Mouse (Mus musculus): ENCODE results near the gene Zfp595. TPM values are rescaled to one million over a fixed set of nuclear protein-coding genes. Genes with fewer than 3 reads are reported as not detected.
"Not testable (repeated sequence)": the region's sequence is repeated elsewhere in the genome, so short reads cannot be mapped to it uniquely, and the experiment has no call there.

Zfp595 gene
- polyA plus RNA-seq, 1 experiment from 2014 or later: 1.4 TPM

- H3K27me3 ChIP-seq, H3K36me3 ChIP-seq, H3K9me3 ChIP-seq: not testable (repeated sequence)
- H3K27ac ChIP-seq: peak overlapping the region; percentile 58; the same call in 1 of the 2 replicates
- H3K4me1 ChIP-seq (replicated peaks): peaks cover 12% of the 10 kb centered on the region
- peak overlapping the region; percentile 78 for H3K4me2 ChIP-seq (replicated peaks)
- peak; percentile 73 for ATAC-seq
- peak overlapping the region; percentile 81 for H3K4me3 ChIP-seq (replicated peaks)
- 50% methylated on average over 9 of the region's 9 CpGs for WGBS
- H3K9ac ChIP-seq (replicated peaks): peak overlapping the region; percentile 76
Measured at GRCm38 (mm10) chr13:67269383-67270065, 62.8 kb downstream of the Zfp595 start.

GRCm38 (mm10) chr13:67268568-67269369 is 63.6 kb downstream of the Zfp595 start:
- peak overlapping the region; percentile 81 for H3K4me3 ChIP-seq (replicated peaks)
- H3K9ac ChIP-seq (replicated peaks): peak overlapping the region; percentile 76
- H3K4me1 ChIP-seq (replicated peaks): peaks cover 12% of the 10 kb centered on the region
- WGBS: 8% methylated on average over 18 of the region's 18 CpGs
- H3K36me3 ChIP-seq: peaks cover 10% of the 10 kb centered on the region; the same call in 1 of the 2 replicates
- peak overlapping the region; percentile 58; the same call in 1 of the 2 replicates for H3K27ac ChIP-seq
- H3K9me3 ChIP-seq: peaks cover 3% of the 10 kb centered on the region
- no peaks in the 10 kb centered on the region for H3K27me3 ChIP-seq
- H3K4me2 ChIP-seq (replicated peaks): peak overlapping the region; percentile 78
- peak; percentile 99 for ATAC-seq

Other genes starting within 250 kb of the Zfp595 start
- gene Zfp708, start 234.6 kb downstream of the Zfp595 start, polyA plus RNA-seq (2015; fragmentation: Nextera tagmentation; extraction: Ambion mirVana): 9.5 and 10.1 TPM in 2 replicates
- 2.0 and 3.0 TPM in 2 replicates for gene Gm28557, start 224.0 kb downstream of the Zfp595 start, polyA plus RNA-seq (2015; fragmentation: Nextera tagmentation; extraction: Ambion mirVana)
- 0.08 TPM in 1 of 2 replicates, not detected in the other for gene Rslcan18, start 216.3 kb downstream of the Zfp595 start, polyA plus RNA-seq (2015; fragmentation: Nextera tagmentation; extraction: Ambion mirVana)
- gene Zfp759, start 210.9 kb downstream of the Zfp595 start, polyA plus RNA-seq (2015; fragmentation: Nextera tagmentation; extraction: Ambion mirVana): 3.5 and 3.8 TPM in 2 replicates
- gene Rsl1, start 159.4 kb downstream of the Zfp595 start, polyA plus RNA-seq (2015; fragmentation: Nextera tagmentation; extraction: Ambion mirVana): 5.8 and 6.9 TPM in 2 replicates
- gene Zfp455, start 138.1 kb downstream of the Zfp595 start, polyA plus RNA-seq (2015; fragmentation: Nextera tagmentation; extraction: Ambion mirVana): 2.0 and 2.4 TPM in 2 replicates
- gene Zfp458, start 54.1 kb downstream of the Zfp595 start, polyA plus RNA-seq (2015; fragmentation: Nextera tagmentation; extraction: Ambion mirVana): 5.3 and 5.5 TPM in 2 replicates
- 1.5 and 1.6 TPM in 2 replicates for gene Zfp457, start 26.1 kb downstream of the Zfp595 start, polyA plus RNA-seq (2015; fragmentation: Nextera tagmentation; extraction: Ambion mirVana)
- not detected in 2 replicates for gene Gm28044, start 28.0 kb upstream of the Zfp595 start, polyA plus RNA-seq (2015; fragmentation: Nextera tagmentation; extraction: Ambion mirVana)
- 0.61 and 0.79 TPM in 2 replicates for gene Zfp953, start 28.0 kb upstream of the Zfp595 start, polyA plus RNA-seq (2015; fragmentation: Nextera tagmentation; extraction: Ambion mirVana)
- gene Gm28041, start 43.2 kb upstream of the Zfp595 start, polyA plus RNA-seq (2015; fragmentation: Nextera tagmentation; extraction: Ambion mirVana): 0.44 TPM in 1 of 2 replicates, not detected in the other
- gene Zfp456, start 43.2 kb upstream of the Zfp595 start, polyA plus RNA-seq (2015; fragmentation: Nextera tagmentation; extraction: Ambion mirVana): 0.52 and 1.0 TPM in 2 replicates
- 4.0 and 5.2 TPM in 2 replicates for gene Zfp429, start 67.2 kb upstream of the Zfp595 start, polyA plus RNA-seq (2015; fragmentation: Nextera tagmentation; extraction: Ambion mirVana)
- gene Zfp459, start 88.8 kb upstream of the Zfp595 start, polyA plus RNA-seq (2015; fragmentation: Nextera tagmentation; extraction: Ambion mirVana): 0.58 and 0.86 TPM in 2 replicates
- gene Zfp874a, start 119.1 kb upstream of the Zfp595 start, polyA plus RNA-seq (2015; fragmentation: Nextera tagmentation; extraction: Ambion mirVana): 5.2 and 7.3 TPM in 2 replicates
- 2.3 and 2.4 TPM in 2 replicates for gene Zfp874b, start 151.7 kb upstream of the Zfp595 start, polyA plus RNA-seq (2015; fragmentation: Nextera tagmentation; extraction: Ambion mirVana)
- 15.1 and 16.0 TPM in 2 replicates for gene Zfp58, start 168.0 kb upstream of the Zfp595 start, polyA plus RNA-seq (2015; fragmentation: Nextera tagmentation; extraction: Ambion mirVana)
- not detected in 2 replicates for gene Gm26965, start 193.6 kb upstream of the Zfp595 start, polyA plus RNA-seq (2015; fragmentation: Nextera tagmentation; extraction: Ambion mirVana)
- gene Zfp87, start 193.6 kb upstream of the Zfp595 start, polyA plus RNA-seq (2015; fragmentation: Nextera tagmentation; extraction: Ambion mirVana): 35.4 and 38.7 TPM in 2 replicates
- 16.2 and 17.1 TPM in 2 replicates for gene Zfp748, start 221.3 kb upstream of the Zfp595 start, polyA plus RNA-seq (2015; fragmentation: Nextera tagmentation; extraction: Ambion mirVana)

All from midbrain, embryonic 13.5 days (tissue).